Comparison of ENCODE assay signal across 8 mouse cellular contexts in genomic region chr2:27514639-27515328, GRCm38 (mm10). TPM values are rescaled to one million over a fixed set of nuclear protein-coding genes. Genes with fewer than 3 reads are reported as not detected.
DNase-seq lines count a peak whose midpoint lies in the region; ATAC-seq lines count a peak whose summit lies in the region.

Gene Wdr5 (plus strand): TSS chr2:27515157.

- peak; percentile 90 for DNase-seq in adipocyte (ENCODE audit: low spot score)
- peak; percentile 97 for DNase-seq in embryo, embryonic 10 days (ENCODE audit: low spot score)
- peak; percentile 99 for DNase-seq in gastrocnemius, postnatal 10 days
- peak; percentile 93 for DNase-seq in induced T-regulatory cell, adult 2 months (ENCODE audit: low read depth)
- peak; percentile 83 to 95 for DNase-seq in left cerebral cortex, adult 9 months (ENCODE audit: low spot score in 2 of 2)
- peak; percentile 97 for DNase-seq in right cerebral cortex, postnatal 14 days
- peak; percentile 95 to 96 for DNase-seq in urinary bladder, postnatal 36 days (ENCODE audit: low spot score in 2 of 2)

- ATAC-seq in megakaryocyte progenitor cell, adult 5-6 weeks (replicated peaks; ENCODE audit: poor library complexity) = peak; percentile 81

RNA-seq across cellular contexts. Expression of gene Wdr5, which starts in this region (rescaled TPM):
- total RNA-seq in gastrocnemius, postnatal 10 days (2021) = 10 to 100 TPM; 27.4 to 27.8 TPM
- 36.7 and 37.2 TPM in 2 replicates for total RNA-seq in megakaryocyte progenitor cell, adult 5-6 weeks (2015)
- 85.6 and 87.3 TPM in 2 replicates for total RNA-seq in megakaryocyte progenitor cell, adult 5-6 weeks (2017)

Comparison
In these comparisons a context has a peak if more than half of its experiments do, and no peak if none do; other contexts are left out.
1. Peak in every context shown above with its lines: DNase-seq and ATAC-seq.